Mouse (Mus musculus) neural tube, embryonic 13.5 days (tissue): Measurements from ENCODE around the gene Ephb3. TPM values are rescaled to one million over a fixed set of nuclear protein-coding genes. Genes with fewer than 3 reads are reported as not detected.

ENCODE experiments used
- ATAC-seq: fragments of 200-750 bp; cut with Nextera tagmentation; 2 replicates; pipeline ENCODE4 v1.8.0; 2017; ENCODE audit warnings: low read depth, mild to moderate bottlenecking, moderate TSS enrichment, moderate library complexity
- H3K27ac ChIP-seq: fragments of 300-500 bp; sonication (generic); replicated peaks from 2 replicates; pipeline ENCODE4 v1.5.1; 2015; ENCODE audit warnings: moderate library complexity, mild to moderate bottlenecking, inconsistent platforms
- H3K27me3 ChIP-seq: fragments of 300-500 bp; sonication (generic); 2 replicates; pipeline ENCODE4 v1.6.1; 2015; ENCODE audit warnings: mild to moderate bottlenecking, inconsistent platforms
- H3K36me3 ChIP-seq: fragments of 300-500 bp; sonication (generic); 2 replicates; pipeline ENCODE4 v1.6.1; 2015; ENCODE audit warnings: mild to moderate bottlenecking, inconsistent platforms
- H3K4me1 ChIP-seq: fragments of 300-500 bp; sonication (generic); replicated peaks from 2 replicates; pipeline ENCODE4 v1.6.1; 2015; ENCODE audit warnings: inconsistent platforms
- H3K4me2 ChIP-seq: fragments of 300-500 bp; sonication (generic); 2 replicates; pipeline ENCODE4 v1.6.1; 2015; ENCODE audit warnings: inconsistent platforms, mild to moderate bottlenecking, moderate library complexity
- H3K4me3 ChIP-seq: fragments of 300-500 bp; sonication (generic); 2 replicates; pipeline ENCODE4 v1.5.1; 2015; ENCODE audit warnings: mild to moderate bottlenecking, inconsistent platforms
- H3K9ac ChIP-seq: fragments of 300-500 bp; sonication (generic); 2 replicates; pipeline ENCODE4 v1.6.1; 2015; ENCODE audit warnings: moderate library complexity, mild to moderate bottlenecking, inconsistent platforms
- H3K9me3 ChIP-seq: fragments of 300-500 bp; sonication (generic); 2 replicates; pipeline ENCODE4 v1.6.1; 2016; ENCODE audit warnings: inconsistent platforms
- WGBS: fragments of 180-500 bp; shearing (Covaris S2); methylation state at CpG from one replicate; pipeline ENCODE4 v1.1.7; 2015; 5-methylcytosine and 5-hydroxymethylcytosine counted together
- polyA plus RNA-seq: library from polyadenylated mRNA; unstranded; fragments of >200 nt; fragmentation: Nextera tagmentation; extraction: Ambion mirVana; gene quantifications from 2 replicates; pipeline ENCODE4 v1.2.1, GENCODE M21; 2015

Gene Ephb3
- polyA plus RNA-seq, 1 experiment from 2014 or later = 13.5 TPM

DNA sequence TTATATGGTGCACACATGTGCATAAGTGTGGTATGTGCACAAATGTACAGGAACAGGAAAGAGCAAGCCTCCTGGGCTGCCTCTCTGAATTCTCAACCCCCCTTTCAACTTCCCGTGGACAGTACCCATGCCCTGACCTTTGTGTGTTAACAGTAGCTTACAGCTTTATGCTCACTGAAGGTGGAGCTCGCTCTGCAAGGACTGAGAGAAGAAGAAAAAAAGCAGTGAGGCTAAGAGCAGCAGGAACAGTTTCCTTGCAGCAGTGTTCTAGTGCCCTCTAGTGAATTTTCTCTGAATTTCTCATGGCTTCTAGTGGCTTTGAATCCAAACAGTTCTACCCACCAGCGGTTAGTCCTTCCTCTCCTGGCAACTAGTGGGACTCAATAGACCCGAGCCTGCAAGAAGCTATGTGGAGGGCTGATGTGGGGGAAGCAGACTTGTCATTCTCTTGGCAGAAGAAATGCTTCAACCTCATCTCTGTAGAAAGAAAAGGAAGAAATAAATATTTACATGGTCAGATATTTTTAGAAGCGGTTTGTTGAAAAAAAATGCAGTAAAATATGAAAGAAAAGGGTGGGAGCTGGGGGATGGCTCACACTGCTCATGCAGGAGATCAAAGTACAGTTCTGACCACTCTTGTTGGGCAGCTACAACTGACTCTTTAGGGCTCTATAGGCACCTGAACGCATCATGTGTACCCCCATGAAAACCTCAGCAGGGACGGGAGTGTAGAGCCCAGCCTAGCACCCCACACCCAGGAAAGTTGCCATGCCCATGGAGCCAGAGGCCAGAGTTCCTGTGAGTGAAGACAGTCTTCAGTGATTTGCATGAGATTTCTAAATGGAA lies 11.8 kb upstream of the Ephb3 start:
- no peak overlapping the region for H3K4me3 ChIP-seq
- H3K4me2 ChIP-seq = no peak overlapping the region
- no peaks in the 10 kb centered on the region for H3K27me3 ChIP-seq
- H3K27ac ChIP-seq = no peak overlapping the region
- H3K36me3 ChIP-seq = no peaks in the 10 kb centered on the region
- no peak overlapping the region for H3K9ac ChIP-seq
- H3K9me3 ChIP-seq = no peaks in the 10 kb centered on the region
- H3K4me1 ChIP-seq = peaks cover 7% of the 10 kb centered on the region; the same call in 1 of the 2 replicates
- peak; percentile 69 for ATAC-seq
- 41% methylated on average over 7 of the region's 7 CpGs for WGBS

DNA sequence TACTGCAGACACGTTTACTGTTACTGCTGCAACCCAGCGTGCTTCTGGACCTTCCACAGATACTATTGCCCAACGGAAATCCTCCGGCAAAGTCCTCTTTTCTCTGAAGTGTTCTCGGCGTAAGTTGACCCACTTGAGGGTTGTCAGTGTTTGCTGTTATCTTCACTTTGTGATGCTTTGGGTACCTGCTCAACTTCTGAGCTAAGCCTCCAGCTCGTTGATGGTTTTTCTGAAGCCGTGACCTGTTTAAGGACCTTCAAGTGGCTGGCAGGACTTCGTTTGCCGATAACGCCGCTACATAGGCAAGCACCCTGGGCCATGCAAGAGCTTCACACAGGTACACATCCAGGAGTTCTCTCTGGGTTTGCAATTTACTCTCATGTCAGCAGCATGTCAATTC lies 10.4 kb upstream of the Ephb3 start:
- Histone ChIP-seq H3K9me3 (no peaks in the 10 kb centered on the region), H3K4me3 (no peak overlapping the region), H3K36me3 (no peaks in the 10 kb centered on the region), H3K4me2 (no peak overlapping the region), H3K27me3 (no peaks in the 10 kb centered on the region), H3K27ac (no peak overlapping the region), H3K9ac (no peak overlapping the region), H3K4me1 (peaks cover 3% of the 10 kb centered on the region; the same call in 1 of the 2 replicates)
- WGBS = 91% methylated on average over 12 of the region's 12 CpGs
- ATAC-seq = no peak

DNA sequence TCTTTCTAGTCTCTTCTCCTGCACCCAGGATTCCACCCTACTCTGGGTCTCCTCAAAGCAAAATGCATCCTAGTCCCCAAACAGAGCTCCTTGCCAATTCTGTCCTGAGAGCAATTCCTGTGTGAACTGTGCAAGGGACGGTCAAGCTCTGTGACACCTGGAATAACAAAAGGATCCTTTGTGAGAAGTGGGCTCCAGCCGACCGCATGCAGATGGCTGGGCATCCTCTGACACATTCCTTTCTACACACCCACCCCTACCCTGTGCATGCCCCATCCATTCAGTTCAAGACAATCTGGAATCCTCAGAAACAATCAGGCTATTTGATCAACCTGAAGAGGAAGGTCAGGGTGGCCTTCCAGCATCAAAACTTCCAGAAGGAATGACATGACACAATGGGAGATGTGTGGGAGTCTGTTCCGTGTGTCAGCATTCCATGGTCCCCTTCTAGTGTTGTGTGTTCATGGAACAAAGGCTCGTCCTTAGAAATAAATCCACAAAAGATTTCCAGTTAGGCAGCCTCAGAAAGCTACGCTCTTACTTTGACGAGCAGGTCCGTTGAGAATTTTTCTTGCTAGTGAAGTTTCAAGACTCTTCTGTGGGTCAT lies 9.2 kb upstream of the Ephb3 start:
- Histone ChIP-seq H3K36me3 (no peaks in the 10 kb centered on the region), H3K4me1 (peaks cover 3% of the 10 kb centered on the region; the same call in 1 of the 2 replicates), H3K9ac (no peak overlapping the region), H3K27me3 (no peaks in the 10 kb centered on the region), H3K9me3 (no peaks in the 10 kb centered on the region), H3K4me3 (no peak overlapping the region), H3K27ac (no peak overlapping the region), H3K4me2 (no peak overlapping the region)
- no peak for ATAC-seq
- 58% methylated on average over 8 of the region's 8 CpGs for WGBS

- H3K4me2 ChIP-seq = no peak overlapping the region
- no peak overlapping the region for H3K9ac ChIP-seq
- no peaks in the 10 kb centered on the region for H3K9me3 ChIP-seq
- H3K4me1 ChIP-seq = peaks cover 2% of the 10 kb centered on the region; the same call in 1 of the 2 replicates
- WGBS = 88% methylated on average over 3 of the region's 3 CpGs
- H3K27me3 ChIP-seq = no peaks in the 10 kb centered on the region
- H3K36me3 ChIP-seq = no peaks in the 10 kb centered on the region
- no peak overlapping the region for H3K4me3 ChIP-seq
- H3K27ac ChIP-seq = no peak overlapping the region
- ATAC-seq = no peak
Observed at GRCm38 (mm10) chr16:21196576-21196975, 8.0 kb upstream of the Ephb3 start.

- Histone ChIP-seq H3K9ac (no peak overlapping the region), H3K27me3 (no peaks in the 10 kb centered on the region; the same call in none of the 2 replicates), H3K4me1 (no peaks in the 10 kb centered on the region), H3K9me3 (no peaks in the 10 kb centered on the region), H3K4me2 (no peak overlapping the region), H3K36me3 (no peaks in the 10 kb centered on the region), H3K27ac (no peak overlapping the region), H3K4me3 (no peak overlapping the region)
- ATAC-seq = no peak
- 91% methylated on average over 4 of the region's 4 CpGs for WGBS
Observed at GRCm38 (mm10) chr16:21197542-21197941, 7.0 kb upstream of the Ephb3 start.

- no peak for ATAC-seq
Observed at GRCm38 (mm10) chr16:21198006-21198405, 6.5 kb upstream of the Ephb3 start.

GRCm38 (mm10) chr16:21198529-21198928 lies 6.0 kb upstream of the Ephb3 start:
- H3K4me2 ChIP-seq = no peak overlapping the region
- no peaks in the 10 kb centered on the region for H3K36me3 ChIP-seq
- H3K4me1 ChIP-seq = no peaks in the 10 kb centered on the region
- no peak overlapping the region for H3K4me3 ChIP-seq
- WGBS = 4% methylated on average over 1 of the region's 1 CpGs
- no peak overlapping the region for H3K27ac ChIP-seq
- no peak for ATAC-seq
- H3K27me3 ChIP-seq = peaks cover 5% of the 10 kb centered on the region
- H3K9me3 ChIP-seq = no peaks in the 10 kb centered on the region
- no peak overlapping the region for H3K9ac ChIP-seq

More at GRCm38 (mm10) chr16:21198006-21198405, 6.5 kb upstream of the Ephb3 start:
- no peak overlapping the region for H3K27ac ChIP-seq
- 87% methylated on average over 7 of the region's 7 CpGs for WGBS
- H3K4me1 ChIP-seq = no peaks in the 10 kb centered on the region
- no peaks in the 10 kb centered on the region for H3K9me3 ChIP-seq
- peaks cover 3% of the 10 kb centered on the region for H3K27me3 ChIP-seq
- H3K36me3 ChIP-seq = no peaks in the 10 kb centered on the region
- no peak overlapping the region for H3K9ac ChIP-seq
- no peak overlapping the region for H3K4me3 ChIP-seq
- H3K4me2 ChIP-seq = no peak overlapping the region

- Histone ChIP-seq H3K9me3 (no peaks in the 10 kb centered on the region), H3K27me3 (peaks cover 5% of the 10 kb centered on the region), H3K27ac (no peak overlapping the region), H3K9ac (no peak overlapping the region), H3K36me3 (no peaks in the 10 kb centered on the region), H3K4me2 (no peak overlapping the region), H3K4me1 (no peaks in the 10 kb centered on the region), H3K4me3 (no peak overlapping the region)
- WGBS = 63% methylated on average over 8 of the region's 8 CpGs
- ATAC-seq = no peak
Observed at GRCm38 (mm10) chr16:21199426-21199825, 5.1 kb upstream of the Ephb3 start.

GRCm38 (mm10) chr16:21202731-21203130 lies 1.8 kb upstream of the Ephb3 start:
- 82% methylated on average over 4 of the region's 4 CpGs for WGBS
- Histone ChIP-seq H3K4me2 (no peak overlapping the region), H3K9me3 (no peaks in the 10 kb centered on the region), H3K9ac (no peak overlapping the region), H3K27me3 (peaks cover 5% of the 10 kb centered on the region), H3K36me3 (no peaks in the 10 kb centered on the region), H3K27ac (no peak overlapping the region), H3K4me1 (peaks cover 24% of the 10 kb centered on the region), H3K4me3 (no peak overlapping the region)
- ATAC-seq = no peak

GRCm38 (mm10) chr16:21205093-21205886 lies 735 bp downstream of the Ephb3 start:
- peaks cover 48% of the 10 kb centered on the region for H3K4me1 ChIP-seq

GRCm38 (mm10) chr16:21208001-21208565 lies 3.5 kb downstream of the Ephb3 start:
- H3K4me2 ChIP-seq = peak overlapping the region; percentile 74
- no peaks in the 10 kb centered on the region for H3K9me3 ChIP-seq
- ATAC-seq = no peak
- peaks cover 70% of the 10 kb centered on the region for H3K4me1 ChIP-seq
- H3K36me3 ChIP-seq = no peaks in the 10 kb centered on the region
- no peak overlapping the region for H3K27ac ChIP-seq
- H3K27me3 ChIP-seq = 0 out of 2 replicates have a peak, but pooled peaks cover under 1% of the 10 kb centered on the region
- peak overlapping the region; percentile 88 for H3K4me3 ChIP-seq
- WGBS = 67% methylated on average over 4 of the region's 4 CpGs
- H3K9ac ChIP-seq = peak overlapping the region; percentile 41; the same call in 1 of the 2 replicates

More at GRCm38 (mm10) chr16:21205093-21205886, 735 bp downstream of the Ephb3 start:
- peak; percentile 28 for ATAC-seq
- peak overlapping the region; percentile 74 for H3K4me2 ChIP-seq
- H3K27ac ChIP-seq = peak overlapping the region; percentile 81
- under 1% methylated on average over 57 of the region's 60 CpGs for WGBS
- H3K36me3 ChIP-seq = no peaks in the 10 kb centered on the region
- peak overlapping the region; percentile 88 for H3K4me3 ChIP-seq
- no peaks in the 10 kb centered on the region for H3K9me3 ChIP-seq
- H3K27me3 ChIP-seq = peaks cover 5% of the 10 kb centered on the region
- H3K9ac ChIP-seq = peak overlapping the region; percentile 93
